Mouse (Mus musculus) forebrain, embryonic 14.5 days (tissue): ENCODE data around the gene Nostrin. TPM values are rescaled to one million over a fixed set of nuclear protein-coding genes. Genes with fewer than 3 reads are reported as not detected.

ENCODE experiments used
- ATAC-seq: fragments of 200-750 bp; cut with Nextera tagmentation; 2 replicates; pipeline ENCODE4 v1.8.0; 2017; ENCODE audit warnings: mild to moderate bottlenecking, moderate library complexity
- DNase-seq: peaks from one replicate; pipeline ENCODE4 v3.0.0-alpha.2; 2015; ENCODE audit warnings: low spot score
- H3K27ac ChIP-seq: fragments of 300-500 bp; sonication (generic); 2 replicates; pipeline ENCODE4 v1.5.1; 2014; ENCODE audit warnings: low read depth, mild to moderate bottlenecking, control low read depth, low read length, moderate library complexity
- H3K27me3 ChIP-seq: fragments of 300-500 bp; sonication (generic); replicated peaks from 2 replicates; pipeline ENCODE4 v1.6.1; 2014; ENCODE audit warnings: low read length, control low read depth, mixed read lengths; ENCODE audit not compliant: control insufficient read depth, insufficient read depth
- H3K36me3 ChIP-seq: fragments of 300-500 bp; sonication (generic); 2 replicates; pipeline ENCODE4 v1.6.1; 2014; ENCODE audit warnings: low read length, control low read depth; ENCODE audit not compliant: control insufficient read depth, insufficient read depth
- H3K4me1 ChIP-seq: fragments of 300-500 bp; sonication (generic); 2 replicates; pipeline ENCODE4 v1.6.1; 2014; ENCODE audit warnings: antibody characterized with exemption, low read length, control low read depth; ENCODE audit not compliant: control insufficient read depth, insufficient read depth
- H3K4me2 ChIP-seq: fragments of 300-500 bp; sonication (generic); 2 replicates; pipeline ENCODE4 v1.6.1; 2014; ENCODE audit warnings: mild to moderate bottlenecking, control low read depth, low read length
- H3K4me3 ChIP-seq: fragments of 300-500 bp; sonication (generic); 2 replicates; pipeline ENCODE4 v1.5.1; 2014; ENCODE audit warnings: low read depth, low read length, control low read depth
- H3K9ac ChIP-seq: fragments of 300-500 bp; sonication (generic); 2 replicates; pipeline ENCODE4 v1.6.1; 2014; ENCODE audit warnings: mild to moderate bottlenecking, low read length, control low read depth, moderate library complexity
- H3K9me3 ChIP-seq: fragments of 300-500 bp; sonication (generic); replicated peaks from 2 replicates; pipeline ENCODE4 v1.6.1; 2016; ENCODE audit warnings: low read length, control low read depth, mixed read lengths; ENCODE audit not compliant: control insufficient read depth
- WGBS: fragments of 180-500 bp; shearing (Covaris S2); extraction: QIAGEN DNeasy Blood & Tissue Kit; methylation state at CpG from one replicate; pipeline ENCODE4 v1.1.7; 2014; 5-methylcytosine and 5-hydroxymethylcytosine counted together
- polyA plus RNA-seq: library from polyadenylated mRNA; unstranded; fragments of >200 nt; fragmentation: Nextera tagmentation; extraction: Ambion mirVana; gene quantifications from 2 replicates; pipeline ENCODE4 v1.2.1, GENCODE M21; 2014

Gene Nostrin
- polyA plus RNA-seq, 1 experiment from 2014 or later: 1.2 TPM

DNA sequence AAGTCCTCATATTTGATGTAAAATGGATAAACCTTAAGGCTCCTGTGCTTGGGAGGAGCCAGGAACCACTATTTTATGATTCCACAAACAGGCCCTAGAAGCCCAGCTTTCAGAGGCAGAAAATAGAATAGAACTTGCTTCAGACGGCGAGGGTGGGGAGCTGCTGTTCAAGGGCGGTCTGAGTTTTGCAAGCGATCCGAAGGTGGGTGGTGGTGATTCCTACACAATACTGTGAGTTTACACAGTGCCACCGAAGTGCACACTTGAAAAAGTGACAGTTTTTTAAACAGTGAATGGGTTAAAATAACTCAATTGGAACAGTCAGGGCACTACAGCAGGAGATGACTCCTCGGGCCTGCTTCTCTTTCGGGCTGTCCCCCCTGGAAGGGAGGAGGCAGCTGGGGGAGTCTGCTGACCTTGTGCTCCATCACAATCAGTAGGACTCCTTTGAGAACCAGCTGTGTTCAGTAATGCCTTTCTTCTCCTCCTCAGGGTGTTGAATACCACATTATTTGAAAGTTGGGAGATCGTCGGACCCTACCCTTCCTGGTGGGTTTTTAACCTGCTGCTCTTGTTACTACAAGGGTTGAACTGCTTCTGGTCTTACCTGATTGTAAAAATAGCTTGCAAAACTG lies 31.0 kb upstream of the Nostrin start:
- H3K27me3 ChIP-seq: no peaks in the 10 kb centered on the region
- H3K9me3 ChIP-seq: no peaks in the 10 kb centered on the region
- DNase-seq: no peak
- no peak overlapping the region for H3K4me2 ChIP-seq
- no peaks in the 10 kb centered on the region for H3K4me1 ChIP-seq
- no peak overlapping the region for H3K4me3 ChIP-seq
- no peak overlapping the region for H3K9ac ChIP-seq
- 55% methylated on average over 10 of the region's 10 CpGs for WGBS
- no peak overlapping the region for H3K27ac ChIP-seq
- ATAC-seq: no peak
- no peaks in the 10 kb centered on the region for H3K36me3 ChIP-seq

DNA sequence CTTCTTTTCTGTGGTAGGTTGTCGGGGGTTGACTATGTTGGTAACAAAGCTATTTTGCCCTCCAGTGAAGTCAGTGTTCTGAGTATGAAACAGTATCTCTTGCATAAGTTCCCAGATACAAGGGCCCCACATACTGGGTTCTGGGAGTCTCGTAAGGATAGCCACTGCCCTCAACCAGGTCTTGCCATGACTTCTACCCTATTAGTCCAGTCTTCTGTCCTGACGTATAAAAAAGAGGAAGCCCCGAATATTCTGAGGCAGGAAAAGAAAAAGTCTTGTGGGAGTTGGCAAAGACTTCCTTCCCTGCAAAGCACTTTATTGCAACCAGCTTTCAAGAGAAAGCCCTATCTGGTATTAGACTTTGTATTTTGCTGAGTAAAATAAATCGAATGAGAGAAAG lies 26.4 kb upstream of the Nostrin start:
- H3K4me3 ChIP-seq: no peak overlapping the region
- H3K9me3 ChIP-seq: no peaks in the 10 kb centered on the region
- H3K4me1 ChIP-seq: no peaks in the 10 kb centered on the region; the same call in 1 of the 2 replicates
- no peak overlapping the region for H3K27ac ChIP-seq
- ATAC-seq (no peak), DNase-seq (no peak)
- no peak overlapping the region for H3K9ac ChIP-seq
- H3K27me3 ChIP-seq: no peaks in the 10 kb centered on the region
- WGBS: 90% methylated on average over 5 of the region's 5 CpGs
- H3K36me3 ChIP-seq: no peaks in the 10 kb centered on the region
- H3K4me2 ChIP-seq: no peak overlapping the region

DNA sequence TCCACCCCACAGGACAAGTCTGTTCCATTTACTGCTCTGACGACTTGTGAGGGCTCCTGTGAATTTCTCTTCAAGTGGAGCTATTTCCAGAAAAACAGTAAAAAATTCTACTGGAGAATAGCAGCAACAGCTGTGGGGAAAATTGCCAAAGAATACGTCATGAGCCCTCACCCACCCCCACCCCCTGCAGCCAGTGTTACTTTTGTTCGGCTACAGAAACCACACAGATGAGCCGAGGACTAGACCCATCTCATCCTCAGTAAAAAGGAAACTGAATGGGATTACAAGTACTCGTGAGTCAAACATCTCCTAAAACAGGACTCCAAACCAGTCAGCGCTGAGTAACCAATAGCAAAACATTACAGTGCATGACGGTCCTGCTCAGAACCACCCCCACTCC lies 25.9 kb upstream of the Nostrin start:
- 52% methylated on average over 7 of the region's 7 CpGs for WGBS
- no peak overlapping the region for H3K4me2 ChIP-seq
- no peaks in the 10 kb centered on the region for H3K9me3 ChIP-seq
- H3K4me1 ChIP-seq: no peaks in the 10 kb centered on the region; the same call in 1 of the 2 replicates
- DNase-seq (peak; percentile 48), ATAC-seq (peak; percentile 30; the same call in 1 of the 2 replicates)
- H3K27me3 ChIP-seq: no peaks in the 10 kb centered on the region
- H3K9ac ChIP-seq: no peak overlapping the region
- no peaks in the 10 kb centered on the region for H3K36me3 ChIP-seq
- no peak overlapping the region for H3K27ac ChIP-seq
- no peak overlapping the region for H3K4me3 ChIP-seq

DNA sequence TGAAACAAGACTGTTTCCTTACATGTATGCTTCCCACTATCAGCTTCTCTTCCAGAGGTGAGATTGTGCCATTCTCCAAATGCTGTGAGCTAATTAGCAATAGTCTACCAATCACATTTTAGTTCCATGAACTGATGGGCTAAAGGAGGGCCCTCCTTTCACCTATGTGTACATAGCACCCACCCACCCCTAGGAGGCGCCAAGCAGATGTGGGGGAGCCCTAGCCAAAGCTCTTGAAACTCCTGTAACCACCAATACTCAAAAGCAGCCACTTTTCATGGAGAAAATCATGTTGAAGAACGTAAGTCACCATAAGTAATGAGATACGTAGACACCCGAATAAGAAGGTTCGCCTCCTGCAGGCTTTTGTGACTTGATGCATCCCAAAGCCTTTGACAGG lies 23.0 kb upstream of the Nostrin start:
- no peak for DNase-seq
- Histone ChIP-seq H3K9ac (no peak overlapping the region), H3K27me3 (no peaks in the 10 kb centered on the region), H3K4me3 (no peak overlapping the region), H3K9me3 (no peaks in the 10 kb centered on the region), H3K27ac (no peak overlapping the region), H3K4me2 (no peak overlapping the region), H3K4me1 (no peaks in the 10 kb centered on the region; the same call in 1 of the 2 replicates), H3K36me3 (no peaks in the 10 kb centered on the region)
- 90% methylated on average over 5 of the region's 5 CpGs for WGBS
- ATAC-seq: no peak

DNA sequence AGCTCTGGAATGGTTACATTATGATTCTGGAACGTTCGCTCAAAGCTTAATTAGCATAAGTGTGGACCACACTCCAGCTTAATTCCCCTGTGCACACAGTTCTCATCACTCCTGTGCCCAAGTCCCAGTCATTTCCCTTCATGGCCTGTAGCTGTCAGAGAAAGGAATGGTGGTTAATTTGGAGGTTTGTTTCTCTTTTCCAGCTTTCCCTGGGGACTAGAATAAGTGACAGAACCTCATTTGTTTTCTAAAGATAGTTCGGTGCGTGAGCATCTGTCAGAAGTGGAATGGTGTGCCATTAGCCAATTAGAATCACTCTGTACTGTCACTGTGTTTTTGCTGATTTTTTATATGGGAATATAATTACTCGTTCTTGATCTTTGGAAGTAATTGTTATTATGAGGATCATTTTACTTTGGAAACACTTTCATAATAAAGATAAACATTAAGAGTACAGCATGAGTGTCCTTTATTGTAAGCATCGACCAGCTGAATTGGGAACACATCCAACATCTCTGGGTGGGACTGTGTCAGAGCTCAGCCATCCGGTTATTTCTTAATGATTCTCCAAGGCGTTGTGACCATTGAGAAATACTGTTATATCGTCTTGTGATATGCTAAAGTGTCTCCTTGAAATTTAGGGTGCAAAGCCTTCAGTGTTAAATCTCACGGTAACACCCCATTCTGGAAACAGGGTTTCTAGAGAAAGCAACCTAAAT lies 21.6 kb upstream of the Nostrin start:
- no peak overlapping the region for H3K4me3 ChIP-seq
- ATAC-seq: peak; percentile 43
- WGBS: 54% methylated on average over 10 of the region's 10 CpGs
- no peaks in the 10 kb centered on the region for H3K36me3 ChIP-seq
- H3K9me3 ChIP-seq: no peaks in the 10 kb centered on the region
- no peaks in the 10 kb centered on the region for H3K27me3 ChIP-seq
- no peak overlapping the region for H3K9ac ChIP-seq
- peak; percentile 60 for DNase-seq
- H3K4me2 ChIP-seq: no peak overlapping the region
- no peaks in the 10 kb centered on the region; the same call in 1 of the 2 replicates for H3K4me1 ChIP-seq
- H3K27ac ChIP-seq: no peak overlapping the region

DNA sequence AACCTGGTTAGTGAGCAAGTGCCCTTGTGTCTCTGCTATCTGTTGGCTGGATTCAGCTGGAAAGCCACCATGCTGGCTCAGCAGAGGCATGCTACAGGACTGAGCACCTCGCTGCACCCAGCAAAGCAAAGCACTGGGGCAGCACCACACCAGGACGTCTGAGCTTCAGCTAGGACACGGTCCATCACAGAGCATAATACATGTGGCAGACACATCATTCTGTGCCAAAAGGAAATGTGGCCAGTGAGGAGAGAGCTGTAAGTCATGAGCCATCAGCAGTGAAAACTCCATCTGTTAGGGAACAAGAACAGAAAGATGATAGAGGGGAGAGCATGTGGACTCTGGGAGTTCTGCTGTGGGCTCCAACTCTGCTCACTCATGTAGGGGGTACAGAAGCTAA lies 19.7 kb upstream of the Nostrin start:
- ATAC-seq (peak; percentile 21; the same call in 1 of the 2 replicates), DNase-seq (no peak)
- Histone ChIP-seq H3K9ac (no peak overlapping the region), H3K4me1 (no peaks in the 10 kb centered on the region; the same call in 1 of the 2 replicates), H3K27me3 (no peaks in the 10 kb centered on the region), H3K4me3 (no peak overlapping the region), H3K9me3 (no peaks in the 10 kb centered on the region), H3K36me3 (no peaks in the 10 kb centered on the region), H3K27ac (no peak overlapping the region), H3K4me2 (no peak overlapping the region)
- 87% methylated on average over 3 of the region's 3 CpGs for WGBS

DNA sequence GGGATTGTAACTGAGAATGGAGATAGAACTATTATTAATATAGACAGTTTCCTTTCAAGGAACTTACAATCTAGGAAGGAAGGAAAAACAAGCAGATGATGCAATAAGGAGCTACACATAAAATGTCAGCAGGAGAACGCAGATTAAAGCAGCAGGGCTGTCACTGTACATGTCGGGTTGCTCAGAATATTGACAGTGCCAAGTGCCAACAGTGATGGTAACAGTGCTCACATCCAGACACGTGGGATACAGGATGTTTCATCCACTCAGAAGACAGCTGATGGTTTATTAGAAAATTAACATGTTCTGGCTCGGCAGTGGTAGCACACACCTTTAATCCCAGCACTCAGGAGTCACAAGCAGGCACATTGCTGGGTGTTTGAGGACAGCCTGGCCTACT lies 18.8 kb upstream of the Nostrin start:
- 63% methylated on average over 4 of the region's 4 CpGs for WGBS
- Histone ChIP-seq H3K27ac (no peak overlapping the region), H3K4me1 (no peaks in the 10 kb centered on the region; the same call in 1 of the 2 replicates), H3K9ac (no peak overlapping the region), H3K36me3 (no peaks in the 10 kb centered on the region), H3K9me3 (no peaks in the 10 kb centered on the region), H3K4me2 (no peak overlapping the region), H3K4me3 (no peak overlapping the region), H3K27me3 (no peaks in the 10 kb centered on the region)
- DNase-seq (peak; percentile 60), ATAC-seq (peak; percentile 69)

DNA sequence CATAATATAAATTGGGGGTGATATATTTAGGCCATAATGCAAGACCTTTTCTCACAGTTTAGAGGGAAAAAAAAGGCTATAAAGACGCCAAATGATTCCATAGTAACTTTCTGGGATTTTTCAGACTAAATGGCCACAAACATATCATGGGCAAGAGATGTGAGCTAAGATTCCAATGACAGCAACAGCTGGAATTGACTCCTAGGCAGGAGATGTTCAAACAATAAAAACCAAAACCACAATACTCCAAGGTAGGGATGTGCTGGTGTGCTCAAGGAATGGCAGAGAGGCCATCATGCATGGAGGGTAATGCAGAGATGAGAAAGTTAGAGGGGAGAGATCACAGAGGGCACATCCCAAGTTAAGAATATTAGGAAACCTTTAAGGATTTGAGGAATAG lies 16.6 kb upstream of the Nostrin start:
- Histone ChIP-seq H3K4me3 (no peak overlapping the region), H3K27me3 (no peaks in the 10 kb centered on the region), H3K9me3 (no peaks in the 10 kb centered on the region), H3K27ac (no peak overlapping the region), H3K9ac (no peak overlapping the region), H3K4me1 (no peaks in the 10 kb centered on the region), H3K36me3 (no peaks in the 10 kb centered on the region), H3K4me2 (no peak overlapping the region)
- ATAC-seq: no peak
- DNase-seq: no peak
- WGBS: 93% methylated on average over 1 of the region's 1 CpGs

DNA sequence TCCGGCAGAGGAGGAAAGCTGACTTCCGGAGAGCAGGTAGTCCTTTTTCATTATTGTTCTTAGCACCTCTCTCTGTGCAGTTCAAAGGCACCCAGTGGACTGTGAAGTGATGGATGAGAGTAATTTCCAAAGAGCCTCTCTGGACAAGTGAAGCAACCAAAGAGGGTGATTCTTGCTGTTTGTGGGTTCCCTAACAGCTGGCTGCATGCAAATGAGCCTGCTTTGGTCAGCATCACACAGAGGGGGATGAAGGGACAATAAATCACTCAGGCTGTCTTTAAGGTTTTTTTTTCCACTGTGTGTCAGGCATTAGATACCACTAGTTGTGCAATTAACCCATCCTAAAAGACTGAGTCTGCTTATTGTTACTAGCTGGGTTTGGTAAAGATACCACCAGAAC lies 15.9 kb upstream of the Nostrin start:
- H3K4me2 ChIP-seq: no peak overlapping the region
- H3K9ac ChIP-seq: no peak overlapping the region
- no peaks in the 10 kb centered on the region for H3K4me1 ChIP-seq
- ATAC-seq: no peak
- no peaks in the 10 kb centered on the region for H3K36me3 ChIP-seq
- H3K27me3 ChIP-seq: no peaks in the 10 kb centered on the region
- no peaks in the 10 kb centered on the region for H3K9me3 ChIP-seq
- no peak for DNase-seq
- H3K4me3 ChIP-seq: no peak overlapping the region
- WGBS: 74% methylated on average over 2 of the region's 2 CpGs
- no peak overlapping the region for H3K27ac ChIP-seq
